Mouse (Mus musculus): ENCODE data around the gene Lonrf2.

DNA sequence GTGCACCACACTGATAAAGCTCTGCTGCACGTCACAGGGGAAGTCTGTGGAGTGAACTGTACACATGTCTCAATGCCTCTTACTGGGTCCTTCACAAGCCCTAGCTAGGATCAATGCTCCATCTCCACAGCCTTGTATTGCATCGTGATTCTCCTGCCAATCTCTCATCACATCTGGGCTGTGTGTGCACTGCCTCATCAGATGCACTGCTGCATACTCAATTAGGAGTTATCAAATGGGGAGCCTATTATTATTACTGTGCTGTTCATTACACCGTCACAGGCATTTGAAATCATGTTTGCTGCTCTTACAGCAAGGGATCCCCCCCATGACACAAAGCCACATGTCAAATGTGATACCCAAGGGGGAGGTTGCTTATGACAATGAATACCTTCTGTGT, 18.8 kb downstream of the Lonrf2 start:
- no peak for TF ChIP-seq FLI1 (IDR thresholded peaks at IDR 0.05; ENCODE audit: low read length)
- TF ChIP-seq GATA1 (IDR thresholded peaks at IDR 0.05; ENCODE audit: borderline replicate concordance, low read length): no peak
